Mouse (Mus musculus) cerebellum, adult 2 months (tissue): ENCODE data around the gene Slc12a7.

Experiments used
- CTCF ChIP-seq: fragments of 200-500 bp; IDR thresholded peaks from 2 replicates; pipeline ENCODE4 v1.5.1; 2011; ENCODE audit warnings: low read depth, mild to moderate bottlenecking, control low read depth, low read length, moderate library complexity, borderline replicate concordance; ENCODE audit not compliant: insufficient read depth
- POLR2A ChIP-seq: fragments of 200-500 bp; IDR thresholded peaks from 2 replicates; pipeline ENCODE4 v1.6.1; 2011; ENCODE audit warnings: low read length, control low read depth, borderline replicate concordance; ENCODE audit not compliant: insufficient read depth

DNA sequence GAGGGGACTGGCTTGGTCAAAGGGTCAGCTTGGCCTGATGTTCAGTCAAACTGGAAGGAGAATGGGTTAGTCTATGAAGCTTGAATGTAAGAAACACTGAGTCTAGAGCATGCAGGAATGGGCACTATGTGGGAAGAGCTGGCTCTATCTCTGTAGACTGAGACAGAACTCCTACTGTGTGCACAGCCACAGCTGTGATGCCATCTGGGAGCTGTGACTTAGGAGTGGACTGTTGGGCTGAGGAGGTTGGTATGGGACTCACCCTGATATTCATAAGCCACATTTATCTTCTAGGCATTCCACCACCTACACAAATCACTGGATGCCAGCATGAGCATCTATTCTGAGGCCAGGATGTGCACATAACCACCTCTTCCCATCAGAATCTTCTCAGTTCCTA lies 24.5 kb downstream of the Slc12a7 start:
- no peak for TF ChIP-seq CTCF
- no peak for TF ChIP-seq POLR2A
